Mouse (Mus musculus): ENCODE measurements around the gene Sdhb.

DNA sequence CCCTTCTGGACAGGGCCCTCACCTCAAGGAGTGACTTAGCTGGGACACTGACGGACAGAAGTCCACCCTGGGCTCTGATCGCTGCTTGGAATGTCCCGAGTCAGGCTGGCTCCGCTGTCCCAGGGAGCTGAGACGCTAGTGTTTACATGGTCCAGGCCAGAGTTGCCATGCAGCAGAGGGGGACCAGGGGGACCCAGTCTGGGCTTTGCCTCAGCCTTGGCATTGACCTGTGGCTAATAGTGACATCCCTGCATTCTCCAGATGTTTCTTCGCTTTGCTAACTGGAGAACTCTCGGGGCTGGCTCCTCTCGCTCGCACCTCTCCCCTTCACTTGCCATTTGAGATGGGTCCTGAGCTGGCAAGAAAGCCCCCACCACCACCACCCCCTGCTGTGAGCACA is 32.7 kb upstream of the Sdhb start:
- TF ChIP-seq CTCF (IDR thresholded peaks at IDR 0.05; ENCODE audit: low read depth, low read length) (no peak), POLR2A (IDR thresholded peaks at IDR 0.05; ENCODE audit: insufficient read depth, low read length) (no peak), EP300 (IDR thresholded peaks at IDR 0.05; ENCODE audit: insufficient read depth, low read depth, low read length) (no peak)
